Mouse (Mus musculus): ENCODE results near the gene Cpb1. TPM values are rescaled to one million over a fixed set of nuclear protein-coding genes. Genes with fewer than 3 reads are reported as not detected.

Cpb1 gene
- 0.14 TPM in 1 of 2 replicates, not detected in the other for total RNA-seq (2014; rRNA removed)
- polyA plus RNA-seq (2015; fragmentation: Nextera tagmentation; extraction: Ambion mirVana), result 0.24 TPM in 2 replicates

DNA sequence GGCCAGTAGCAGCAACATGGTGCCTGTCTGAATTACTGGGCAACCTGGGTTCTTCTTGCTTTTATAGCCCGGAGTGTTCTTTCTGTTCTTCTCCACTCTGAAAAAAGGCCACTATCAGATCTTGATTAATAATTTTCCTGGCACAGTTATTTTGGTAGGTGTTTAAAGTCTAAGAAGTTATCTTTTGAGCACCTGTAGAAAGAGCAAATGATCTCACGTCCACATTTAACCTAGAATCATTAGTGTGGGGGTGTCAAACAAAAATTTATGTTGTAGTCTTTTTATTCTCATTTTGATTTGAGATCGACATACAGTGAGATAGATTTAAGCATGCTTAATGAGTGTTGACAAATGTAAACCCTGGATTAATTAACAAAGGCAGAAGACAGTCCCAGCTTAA lies at the start of gene Cpb1:
Gene Cpb1 (minus strand): TSS at position 101 of the 400 bp plus-strand sequence.
- WGBS, result 91% methylated on average over 3 of the region's 3 CpGs
- Histone ChIP-seq H3K27me3 (ENCODE audit: insufficient read depth, low read length) (no peaks in the 10 kb centered on the region), H3K4me1 (ENCODE audit: insufficient read depth) (no peaks in the 10 kb centered on the region), H3K4me2 (ENCODE audit: low read depth) (no peak within 1 kb of the TSS), H3K4me3 (ENCODE audit: low read depth, low read length) (no peak within 1 kb of the TSS), H3K36me3 (ENCODE audit: insufficient read depth) (no peaks in the 10 kb centered on the region), H3K27ac (ENCODE audit: low read depth, low read length) (no peak within 1 kb of the TSS), H3K9me3 (ENCODE audit: low read length) (no peaks in the 10 kb centered on the region), H3K9ac (no peak within 1 kb of the TSS)
- TF ChIP-seq CTCF (IDR thresholded peaks at IDR 0.05; ENCODE audit: low read depth), result no peak
- ATAC-seq (no peak), DNase-seq (no peak)

DNA sequence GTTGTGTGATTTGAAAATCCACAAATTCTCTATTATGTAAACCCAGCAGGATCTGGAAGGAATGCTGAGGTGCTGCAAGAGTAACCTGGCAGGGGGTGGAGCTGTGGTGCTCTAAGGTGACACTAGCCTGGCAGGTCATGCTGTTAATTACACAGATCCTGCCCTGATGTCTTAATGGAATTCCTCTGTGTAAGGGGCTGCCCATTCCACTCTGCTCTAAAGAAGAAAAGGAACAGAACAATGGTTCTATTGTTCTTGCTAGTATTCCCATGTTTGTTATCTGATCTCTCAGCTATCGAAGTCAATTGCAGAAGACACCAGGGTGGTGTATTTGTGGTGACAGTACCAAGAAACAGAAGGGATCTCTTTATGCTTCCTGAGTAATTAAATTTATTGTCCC lies 41.7 kb upstream of the Cpb1 start:
- no peaks in the 10 kb centered on the region for H3K4me1 ChIP-seq (ENCODE audit: insufficient read depth)
- no peak overlapping the region for H3K27ac ChIP-seq (ENCODE audit: low read depth, low read length)
- ATAC-seq (no peak), DNase-seq (no peak)
- no peaks in the 10 kb centered on the region for H3K9me3 ChIP-seq (ENCODE audit: low read length)
- H3K4me2 ChIP-seq (ENCODE audit: low read depth), result no peak overlapping the region
- 11% methylated on average over 1 of the region's 1 CpGs for WGBS
- H3K36me3 ChIP-seq (ENCODE audit: insufficient read depth), result no peaks in the 10 kb centered on the region
- H3K27me3 ChIP-seq (ENCODE audit: insufficient read depth, low read length), result no peaks in the 10 kb centered on the region
- no peak overlapping the region for H3K4me3 ChIP-seq (ENCODE audit: low read depth, low read length)
- no peak overlapping the region for H3K9ac ChIP-seq
- no peak for TF ChIP-seq CTCF (IDR thresholded peaks at IDR 0.05; ENCODE audit: low read depth)

DNA sequence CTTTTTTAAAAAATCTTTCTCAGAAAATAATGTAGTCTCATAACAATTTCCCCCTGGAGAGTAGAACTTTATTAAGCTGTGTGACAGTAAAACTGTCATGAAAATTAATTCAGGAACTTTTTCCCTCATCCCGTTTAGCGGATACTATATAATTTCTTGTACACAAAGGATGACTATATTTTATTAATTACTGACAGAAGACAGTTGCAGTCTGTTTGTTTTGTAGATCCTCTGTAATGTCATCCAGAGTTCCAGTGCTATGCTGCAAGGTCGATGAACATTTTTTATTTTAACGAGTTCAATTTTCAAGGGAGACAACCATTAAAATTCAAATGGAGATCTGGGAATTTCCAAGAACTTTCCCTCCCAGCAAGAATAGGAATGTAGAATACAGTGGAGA lies 33.6 kb upstream of the Cpb1 start:
- no peaks in the 10 kb centered on the region for H3K27me3 ChIP-seq (ENCODE audit: insufficient read depth, low read length)
- no peak overlapping the region for H3K4me2 ChIP-seq (ENCODE audit: low read depth)
- H3K4me1 ChIP-seq (ENCODE audit: insufficient read depth), result no peaks in the 10 kb centered on the region
- no peak overlapping the region for H3K27ac ChIP-seq (ENCODE audit: low read depth, low read length)
- no peak overlapping the region for H3K9ac ChIP-seq
- no peaks in the 10 kb centered on the region for H3K36me3 ChIP-seq (ENCODE audit: insufficient read depth)
- TF ChIP-seq CTCF (IDR thresholded peaks at IDR 0.05; ENCODE audit: low read depth), result no peak
- ATAC-seq (no peak), DNase-seq (no peak)
- 80% methylated on average over 4 of the region's 4 CpGs for WGBS
- no peak overlapping the region for H3K4me3 ChIP-seq (ENCODE audit: low read depth, low read length)
- no peaks in the 10 kb centered on the region for H3K9me3 ChIP-seq (ENCODE audit: low read length)

DNA sequence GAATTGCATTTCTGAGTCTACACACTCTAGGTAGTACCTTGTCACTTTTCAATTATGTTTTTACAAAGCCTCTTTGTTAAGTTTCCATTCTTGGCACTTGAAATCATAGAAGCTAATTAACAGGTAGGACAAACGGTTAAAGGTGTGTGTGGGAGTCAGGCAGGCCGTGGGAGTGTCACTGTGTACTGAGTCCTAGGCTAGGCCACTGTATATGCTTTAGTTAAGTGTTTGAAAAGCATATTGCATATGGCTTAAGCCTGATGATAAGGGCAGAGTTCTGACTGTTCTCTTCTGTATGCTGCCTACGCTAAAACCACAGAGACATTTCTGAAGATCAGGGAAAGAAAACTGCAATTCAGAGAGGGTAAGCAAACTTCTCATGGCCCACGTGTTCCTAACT lies 31.7 kb upstream of the Cpb1 start:
- no peak for ATAC-seq
- H3K9me3 ChIP-seq (ENCODE audit: low read length), result no peaks in the 10 kb centered on the region
- no peaks in the 10 kb centered on the region for H3K27me3 ChIP-seq (ENCODE audit: insufficient read depth, low read length)
- no peaks in the 10 kb centered on the region for H3K4me1 ChIP-seq (ENCODE audit: insufficient read depth)
- no peak overlapping the region for H3K9ac ChIP-seq
- H3K4me2 ChIP-seq (ENCODE audit: low read depth), result no peak overlapping the region
- no peak overlapping the region for H3K4me3 ChIP-seq (ENCODE audit: low read depth, low read length)
- no peak overlapping the region for H3K27ac ChIP-seq (ENCODE audit: low read depth, low read length)
- no peaks in the 10 kb centered on the region for H3K36me3 ChIP-seq (ENCODE audit: insufficient read depth)
- WGBS, result 79% methylated on average over 4 of the region's 4 CpGs
- TF ChIP-seq CTCF (IDR thresholded peaks at IDR 0.05; ENCODE audit: low read depth), result no peak
- DNase-seq, result no peak

DNA sequence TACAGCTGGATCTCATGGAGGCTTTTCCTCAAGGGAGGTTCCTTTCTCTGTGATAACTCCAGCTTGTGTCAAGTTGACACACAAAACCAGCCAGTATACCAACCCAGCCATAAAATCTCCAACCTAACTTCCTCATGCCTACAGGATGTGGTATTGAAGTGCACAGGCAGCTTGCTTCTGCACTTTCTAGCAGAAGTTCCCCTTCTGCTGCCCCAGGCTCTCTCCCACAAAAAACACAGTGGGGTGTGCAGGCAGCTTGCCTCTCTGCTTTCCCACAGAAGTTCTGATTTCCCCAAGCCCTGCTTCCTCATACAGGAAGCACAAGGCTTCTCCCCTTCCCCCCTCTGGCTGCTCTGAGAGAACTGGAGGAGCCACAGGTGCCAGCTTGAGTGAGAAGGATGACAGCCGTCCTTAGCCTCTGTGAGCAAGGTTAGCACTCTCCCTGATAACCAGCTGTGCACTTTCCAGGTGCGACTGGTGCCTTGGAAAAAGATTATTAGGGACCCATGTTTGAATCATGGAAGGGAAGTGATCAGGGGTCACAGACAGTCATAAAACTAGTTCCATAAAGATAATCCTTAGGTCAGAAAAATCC lies 29.3 kb upstream of the Cpb1 start:
- TF ChIP-seq CTCF (IDR thresholded peaks at IDR 0.05; ENCODE audit: low read depth), result no peak
- whole genome bisulfite sequencing, result 75% methylated on average over 2 of the region's 2 CpGs
- H3K9me3 ChIP-seq (ENCODE audit: low read length), result no peaks in the 10 kb centered on the region
- no peak for ATAC-seq
- no peak for DNase-seq
- H3K9ac ChIP-seq, result no peak overlapping the region
- H3K4me2 ChIP-seq (ENCODE audit: low read depth), result no peak overlapping the region
- no peaks in the 10 kb centered on the region for H3K27me3 ChIP-seq (ENCODE audit: insufficient read depth, low read length)
- no peaks in the 10 kb centered on the region for H3K36me3 ChIP-seq (ENCODE audit: insufficient read depth)
- H3K4me3 ChIP-seq (ENCODE audit: low read depth, low read length), result no peak overlapping the region
- no peaks in the 10 kb centered on the region for H3K4me1 ChIP-seq (ENCODE audit: insufficient read depth)
- no peak overlapping the region for H3K27ac ChIP-seq (ENCODE audit: low read depth, low read length)

DNA sequence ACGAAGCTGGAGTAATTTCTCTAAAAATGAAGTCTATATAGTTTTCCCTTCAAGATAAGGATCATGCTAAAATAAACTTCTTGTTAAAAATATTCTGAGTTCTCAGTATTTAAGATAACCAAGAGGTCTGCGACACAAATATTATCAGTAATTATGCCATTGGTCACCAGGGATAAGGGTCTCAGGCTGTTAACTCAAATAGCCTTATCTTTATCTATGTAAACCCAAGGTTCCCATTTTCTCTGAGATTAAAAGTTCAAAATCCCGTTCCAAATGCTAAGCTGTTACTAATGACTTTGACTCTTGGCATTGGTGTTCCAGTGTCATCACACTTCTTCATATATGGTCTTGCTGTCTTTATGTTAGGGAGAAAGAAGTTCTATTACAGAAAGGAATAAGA lies 20.0 kb upstream of the Cpb1 start:
- H3K27me3 ChIP-seq (ENCODE audit: insufficient read depth, low read length), result no peaks in the 10 kb centered on the region
- WGBS, result 85% methylated on average over 3 of the region's 3 CpGs
- no peak overlapping the region for H3K4me3 ChIP-seq (ENCODE audit: low read depth, low read length)
- no peak for TF ChIP-seq CTCF (IDR thresholded peaks at IDR 0.05; ENCODE audit: low read depth)
- H3K4me1 ChIP-seq (ENCODE audit: insufficient read depth), result no peaks in the 10 kb centered on the region
- H3K9me3 ChIP-seq (ENCODE audit: low read length), result no peaks in the 10 kb centered on the region
- H3K4me2 ChIP-seq (ENCODE audit: low read depth), result no peak overlapping the region
- DNase-seq, result no peak
- no peak overlapping the region for H3K27ac ChIP-seq (ENCODE audit: low read depth, low read length)
- H3K36me3 ChIP-seq (ENCODE audit: insufficient read depth), result no peaks in the 10 kb centered on the region
- no peak for ATAC-seq
- H3K9ac ChIP-seq, result no peak overlapping the region

DNA sequence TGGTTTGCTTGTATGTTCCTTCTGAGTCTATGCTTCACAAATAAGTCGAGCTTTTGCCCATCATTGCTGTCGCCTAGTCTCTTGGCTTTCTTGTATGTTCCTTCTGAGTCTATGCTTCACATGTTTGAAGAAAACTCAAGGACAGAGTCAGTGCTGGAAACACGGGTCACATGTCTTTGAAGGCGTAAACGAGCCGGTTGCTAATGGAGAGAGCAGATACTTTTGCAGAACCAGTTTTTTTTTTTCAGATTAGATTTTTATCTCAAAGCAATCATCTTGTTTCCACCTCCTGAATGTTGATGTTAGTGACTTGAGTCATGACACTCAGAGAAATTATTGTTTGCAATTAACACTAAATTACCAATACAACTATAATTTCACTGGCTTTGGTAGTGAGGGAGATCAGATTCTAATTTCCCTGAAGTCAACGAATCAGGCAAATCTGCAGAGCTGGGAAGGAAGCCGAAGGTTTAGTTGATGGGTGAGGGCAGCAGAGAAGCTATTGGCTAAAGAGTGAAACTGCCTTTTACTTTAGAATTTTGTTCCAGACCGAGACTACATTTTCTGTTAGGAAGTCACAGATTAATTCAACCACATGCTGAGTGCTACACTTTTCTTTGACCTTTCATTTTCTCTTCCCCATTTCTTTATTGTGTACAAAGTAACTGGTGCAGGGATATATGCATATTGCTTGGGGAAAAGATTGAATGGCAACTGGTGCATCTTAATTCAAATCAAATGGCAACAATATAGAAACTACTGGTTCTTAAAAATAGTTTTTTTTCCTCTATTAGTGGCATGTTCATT lies 19.2 kb upstream of the Cpb1 start:
- TF ChIP-seq CTCF (IDR thresholded peaks at IDR 0.05; ENCODE audit: low read depth), result no peak
- no peak for ATAC-seq
- Histone ChIP-seq H3K4me1 (ENCODE audit: insufficient read depth) (no peaks in the 10 kb centered on the region), H3K36me3 (ENCODE audit: insufficient read depth) (no peaks in the 10 kb centered on the region), H3K4me2 (ENCODE audit: low read depth) (no peak overlapping the region), H3K27me3 (ENCODE audit: insufficient read depth, low read length) (no peaks in the 10 kb centered on the region), H3K9ac (no peak overlapping the region), H3K4me3 (ENCODE audit: low read depth, low read length) (no peak overlapping the region), H3K9me3 (ENCODE audit: low read length) (no peaks in the 10 kb centered on the region), H3K27ac (ENCODE audit: low read depth, low read length) (no peak overlapping the region)
- WGBS, result 81% methylated on average over 9 of the region's 9 CpGs
- DNase-seq, result no peak
